8 mouse cellular contexts compared by ENCODE assay signal in the genomic region with DNA sequence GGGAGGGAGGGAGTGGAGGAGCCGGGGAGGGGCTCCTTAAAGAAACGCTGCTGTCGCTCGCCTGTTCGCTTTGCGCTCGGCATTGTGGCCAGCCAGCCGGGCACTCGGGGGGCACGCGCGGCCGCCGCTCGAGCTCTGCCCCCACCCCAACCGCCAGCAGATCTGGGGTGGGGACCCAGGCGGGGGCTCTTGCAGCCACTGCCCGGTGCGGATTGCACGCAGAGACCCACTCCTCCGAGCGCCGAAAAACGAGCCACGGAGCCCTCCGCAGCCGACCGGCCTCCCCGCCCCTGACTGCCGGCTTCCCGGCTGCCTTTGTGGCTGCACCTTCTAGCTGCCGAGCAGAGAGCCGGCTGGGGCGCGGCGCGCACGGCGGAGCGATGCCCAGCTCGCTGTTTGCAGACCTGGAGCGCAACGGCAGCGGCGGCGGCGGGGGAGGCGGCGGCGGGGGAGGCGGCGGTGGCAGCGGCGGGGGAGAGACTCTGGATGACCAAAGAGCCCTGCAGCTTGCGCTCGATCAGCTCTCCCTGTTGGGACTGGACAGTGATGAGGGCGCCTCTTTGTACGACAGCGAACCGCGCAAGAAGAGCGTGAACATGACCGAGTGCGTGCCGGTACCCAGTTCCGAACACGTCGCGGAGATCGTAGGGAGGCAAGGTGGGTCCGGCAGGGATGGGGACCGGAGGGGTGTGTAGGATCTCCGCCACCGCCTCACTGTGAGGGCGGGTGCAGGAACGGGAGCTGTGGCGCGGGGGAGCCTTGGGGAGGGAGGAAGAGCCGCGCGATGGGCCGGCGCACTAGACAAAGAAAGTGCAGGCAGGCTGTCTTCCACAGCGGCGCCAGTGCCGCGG. TPM values are rescaled to one million over a fixed set of nuclear protein-coding genes. Genes with fewer than 3 reads are reported as not detected.
A peak's percentile ranks its signal among the peaks of the same experiment; 100 is the strongest.
DNase-seq lines count a peak whose midpoint lies in the region; ATAC-seq lines count a peak whose summit lies in the region.

Gene Mex3b (plus strand): TSS at position 63 of the 851 bp plus-strand sequence.

- peak within 1 kb of the TSS; percentile 100 for H3K4me3 ChIP-seq in hindbrain, embryonic 11.5 days (ENCODE audit: low read depth, low read length)

- under 1% methylated on average over 80 of the region's 87 CpGs for WGBS in hindbrain, embryonic 11.5 days

- peak within 1 kb of the TSS; percentile 100 for H3K9ac ChIP-seq in hindbrain, embryonic 11.5 days (ENCODE audit: low read depth, low read length)

- peak; percentile 68 for DNase-seq in MN1 (ENCODE audit: low spot score)
- peak; percentile 72 to 73 for DNase-seq in cerebellum, adult 18-20 months
- peak; percentile 57 to 70 for DNase-seq in frontal cortex, postnatal 10 days (ENCODE audit: low spot score in 2 of 2)
- peak; percentile 71 for DNase-seq in hindbrain, embryonic 11.5 days (ENCODE audit: low spot score)
- peak; percentile 55 to 69 for DNase-seq in layer of hippocampus, postnatal 25 days (ENCODE audit: extremely low spot score in 1 of 2, low spot score in 1 of 2)
- peak; percentile 75 for DNase-seq in lung, postnatal 10 days
- DNase-seq in right cerebral cortex, adult 18-20 months: peak; percentile 79
- peak; percentile 66 for DNase-seq in urinary bladder, adult 2 months (ENCODE audit: low spot score)

- H3K4me1 ChIP-seq in hindbrain, embryonic 11.5 days (replicated peaks; ENCODE audit: control insufficient read depth, insufficient read depth, low read length): no peaks in the 10 kb centered on the region; the same call in 1 of the 2 replicates

- no peaks in the 10 kb centered on the region for H3K27me3 ChIP-seq in hindbrain, embryonic 11.5 days (ENCODE audit: control insufficient read depth, insufficient read depth, low read length)

- H3K4me2 ChIP-seq in hindbrain, embryonic 11.5 days (replicated peaks; ENCODE audit: low read depth, low read length): peak within 1 kb of the TSS; percentile 98

- no peaks in the 10 kb centered on the region for H3K9me3 ChIP-seq in hindbrain, embryonic 11.5 days (ENCODE audit: control insufficient read depth, low read length)

- peak within 1 kb of the TSS; percentile 100 for H3K27ac ChIP-seq in hindbrain, embryonic 11.5 days (ENCODE audit: low read depth, low read length)

- no peak for ATAC-seq in hindbrain, embryonic 11.5 days (ENCODE audit: low FRiP score)

- peaks cover 9% of the 10 kb centered on the region for H3K36me3 ChIP-seq in hindbrain, embryonic 11.5 days (ENCODE audit: control insufficient read depth, insufficient read depth, low read length)

RNA-seq across cellular contexts. Expression of gene Mex3b, which starts in this region (rescaled TPM):
- 36.3 and 36.5 TPM in 2 replicates for polyA plus RNA-seq in hindbrain, embryonic 11.5 days (2014; fragmentation: Nextera tagmentation; extraction: Ambion mirVana)
- total RNA-seq in layer of hippocampus, postnatal 25 days (2021): 10 to 100 TPM; 25.8 to 29.3 TPM
- 1.8 and 1.9 TPM in 2 replicates for polyA plus RNA-seq in urinary bladder, adult 2 months (2012; rRNA removed)

Comparison
In these comparisons a context has a peak if more than half of its experiments do, and no peak if none do; other contexts are left out.
1. RNA of gene Mex3b (polyA plus RNA-seq): 36.3 to 36.5 TPM in hindbrain, embryonic 11.5 days; 1.8 to 1.9 TPM in urinary bladder, adult 2 months; every median in the first group is over 10 times any median in the second.
2. Peak in every context shown above with its lines, with median percentiles within 50 percentile points of each other: DNase-seq.